Comparison of ENCODE assay signal across 28 mouse cellular contexts in the genomic region with DNA sequence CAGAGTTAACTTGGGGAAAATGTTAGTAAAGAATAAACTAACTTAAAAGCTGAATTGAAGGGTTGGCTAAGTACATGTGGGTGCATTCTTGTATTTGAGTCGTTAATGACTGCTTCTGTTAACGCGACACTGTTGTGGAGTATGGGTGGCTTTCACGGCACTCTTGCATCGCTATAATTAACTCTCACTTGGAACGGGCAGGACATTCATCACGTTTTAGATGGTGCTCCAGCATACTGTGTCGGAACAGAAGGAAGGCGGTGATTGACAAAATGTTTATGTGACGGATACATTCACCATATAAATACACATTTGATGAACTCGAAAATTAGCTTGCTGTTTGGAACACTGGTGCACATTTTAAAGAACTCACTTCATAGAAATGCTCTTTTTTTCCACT. TPM values are rescaled to one million over a fixed set of nuclear protein-coding genes. Genes with fewer than 3 reads are reported as not detected.
DNase-seq lines count a peak whose midpoint lies in the region; ATAC-seq and TF ChIP-seq lines count a peak whose summit lies in the region.
"Had no signal": no experiment of that assay in that cellular context is flagged by ENCODE, and none has a peak within 500 bp of the region (broad histone marks: within the 10 kb centered on the region; RNA-seq: fewer than 3 reads in every experiment).

No protein-coding gene starts in this region.

- no peaks in the 10 kb centered on the region for H3K36me3 ChIP-seq in forebrain, embryonic 15.5 days
- no peaks in the 10 kb centered on the region for H3K36me3 ChIP-seq in forebrain, embryonic 10.5 days (replicated peaks)
- H3K36me3 ChIP-seq in heart, postnatal 0 days (replicated peaks; ENCODE audit: control insufficient read depth, insufficient read depth, low read length) = no peaks in the 10 kb centered on the region
- H3K36me3 ChIP-seq in lung, embryonic 16.5 days (ENCODE audit: control insufficient read depth, insufficient read depth, low read length) = no peaks in the 10 kb centered on the region
- H3K36me3 ChIP-seq in forebrain, postnatal 0 days (ENCODE audit: insufficient read depth) = no peaks in the 10 kb centered on the region
- H3K36me3 ChIP-seq: embryonic facial prominence, embryonic 12.5 days; hindbrain, embryonic 10.5 days; intestine, embryonic 15.5 days; kidney, embryonic 15.5 days had no signal

- peak; percentile 69 for ATAC-seq in forebrain, embryonic 15.5 days (replicated peaks)
- no peak for ATAC-seq in heart, postnatal 0 days (ENCODE audit: insufficient read depth, low read depth)
- peak; percentile 67 for ATAC-seq in lung, embryonic 16.5 days (ENCODE audit: low read depth)
- peak; percentile 68 for ATAC-seq in forebrain, postnatal 0 days
- ATAC-seq: activated CD4-positive, CD25-positive, alpha-beta regulatory T cell, adult 4 months; intestine, embryonic 15.5 days; Patski had no signal

- intact Hi-C loops in heart, postnatal 36 days (cut with DNase I) = no loop called here

- no peak overlapping the region for H3K9ac ChIP-seq in forebrain, embryonic 15.5 days (replicated peaks)
- H3K9ac ChIP-seq in heart, postnatal 0 days (replicated peaks; ENCODE audit: low read depth, low read length) = no peak overlapping the region
- no peak overlapping the region for H3K9ac ChIP-seq in lung, embryonic 16.5 days (ENCODE audit: low read length)
- H3K9ac ChIP-seq in forebrain, postnatal 0 days = no peak overlapping the region
- H3K9ac ChIP-seq: embryonic facial prominence, embryonic 12.5 days; hindbrain, embryonic 14.5 days; intestine, embryonic 15.5 days; kidney, embryonic 15.5 days had no signal

- no peak overlapping the region for H3K27ac ChIP-seq in forebrain, embryonic 15.5 days (replicated peaks)
- no peak overlapping the region for H3K27ac ChIP-seq in forebrain, embryonic 10.5 days
- no peak overlapping the region for H3K27ac ChIP-seq in heart, postnatal 0 days (ENCODE audit: low read depth)
- H3K27ac ChIP-seq in lung, embryonic 16.5 days (ENCODE audit: low read length) = no peak overlapping the region
- H3K27ac ChIP-seq in forebrain, postnatal 0 days (ENCODE audit: low read depth, low read length) = no peak overlapping the region
- H3K27ac ChIP-seq: embryonic facial prominence, embryonic 12.5 days; hindbrain, embryonic 10.5 days; hindbrain, embryonic 14.5 days; intestine, embryonic 15.5 days; kidney, embryonic 15.5 days had no signal

- no peak for TF ChIP-seq EP300 in heart, postnatal 0 days (IDR thresholded peaks at IDR 0.05; ENCODE audit: low read depth)

- no peaks in the 10 kb centered on the region for H3K9me3 ChIP-seq in forebrain, embryonic 15.5 days
- H3K9me3 ChIP-seq in forebrain, embryonic 10.5 days = no peaks in the 10 kb centered on the region
- no peaks in the 10 kb centered on the region for H3K9me3 ChIP-seq in heart, postnatal 0 days (replicated peaks; ENCODE audit: control insufficient read depth, low read length)
- no peaks in the 10 kb centered on the region for H3K9me3 ChIP-seq in lung, embryonic 16.5 days (ENCODE audit: control insufficient read depth, low read length)
- no peaks in the 10 kb centered on the region for H3K9me3 ChIP-seq in forebrain, postnatal 0 days (ENCODE audit: low read length)
- H3K9me3 ChIP-seq: embryonic facial prominence, embryonic 12.5 days; hindbrain, embryonic 10.5 days; intestine, embryonic 15.5 days; kidney, embryonic 15.5 days had no signal

- 32% methylated on average over 11 of the region's 11 CpGs for WGBS in forebrain, embryonic 15.5 days
- WGBS in forebrain, embryonic 10.5 days = 86% methylated on average over 11 of the region's 11 CpGs
- 38% methylated on average over 11 of the region's 11 CpGs for WGBS in heart, postnatal 0 days
- 39% methylated on average over 11 of the region's 11 CpGs for WGBS in lung, embryonic 16.5 days
- WGBS in forebrain, postnatal 0 days = 30% methylated on average over 11 of the region's 11 CpGs

- no peaks in the 10 kb centered on the region for H3K27me3 ChIP-seq in forebrain, embryonic 15.5 days
- no peaks in the 10 kb centered on the region for H3K27me3 ChIP-seq in forebrain, embryonic 10.5 days (ENCODE audit: poor library complexity, severe bottlenecking)
- H3K27me3 ChIP-seq in heart, postnatal 0 days (ENCODE audit: control insufficient read depth, insufficient read depth, low read length) = no peaks in the 10 kb centered on the region
- no peaks in the 10 kb centered on the region for H3K27me3 ChIP-seq in lung, embryonic 16.5 days (ENCODE audit: control insufficient read depth, insufficient read depth, low read depth, low read length)
- no peaks in the 10 kb centered on the region for H3K27me3 ChIP-seq in forebrain, postnatal 0 days (ENCODE audit: insufficient read depth, low read length)
- H3K27me3 ChIP-seq: CH12.LX; embryonic facial prominence, embryonic 12.5 days; intestine, embryonic 15.5 days; kidney, embryonic 15.5 days had no signal

- H3K4me3 ChIP-seq in forebrain, embryonic 15.5 days = no peak overlapping the region
- no peak overlapping the region for H3K4me3 ChIP-seq in forebrain, embryonic 10.5 days
- H3K4me3 ChIP-seq in heart, postnatal 0 days (ENCODE audit: low read depth, low read length) = no peak overlapping the region
- no peak overlapping the region for H3K4me3 ChIP-seq in lung, embryonic 16.5 days (ENCODE audit: low read length)
- no peak overlapping the region for H3K4me3 ChIP-seq in forebrain, postnatal 0 days (ENCODE audit: low read depth, low read length)
- H3K4me3 ChIP-seq: embryonic facial prominence, embryonic 12.5 days; hindbrain, embryonic 10.5 days; intestine, embryonic 15.5 days; kidney, embryonic 15.5 days had no signal

- DNase-seq in forebrain, embryonic 10.5 days (ENCODE audit: extremely low spot score, low spot score) = no peak
- DNase-seq in heart, postnatal 0 days (ENCODE audit: low spot score) = peak; percentile 7
- DNase-seq in heart, postnatal 36 days = no peak
- no peak for DNase-seq in lung, postnatal 14 days
- peak; percentile 36 for DNase-seq in forebrain, postnatal 0 days
- no peak for DNase-seq in spleen, postnatal 10 days (ENCODE audit: low spot score in 2 of 2)
- DNase-seq: adrenal gland, postnatal 14 days; cerebellum, adult 11 months; cerebellum, adult 8-10 months; cerebellum, postnatal 14 days; embryo, embryonic 11 days; gastrocnemius, postnatal 10 days; heart, adult 18-20 months; kidney, adult 18-20 months had no signal

- TF ChIP-seq CTCF in heart, postnatal 0 days (IDR thresholded peaks at IDR 0.05; ENCODE audit: low read depth) = no peak
- TF ChIP-seq CTCF in forebrain, postnatal 0 days (IDR thresholded peaks at IDR 0.05; ENCODE audit: low read depth) = no peak

- H3K4me2 ChIP-seq in forebrain, embryonic 15.5 days (replicated peaks) = no peak overlapping the region
- peak overlapping the region; percentile 17; the same call in 1 of the 2 replicates for H3K4me2 ChIP-seq in heart, postnatal 0 days (ENCODE audit: low read depth, low read length)
- H3K4me2 ChIP-seq in lung, embryonic 16.5 days (ENCODE audit: low read depth, low read length) = 0 out of 2 replicates have a peak overlapping the region, but pooled peaks have one; percentile 6
- H3K4me2 ChIP-seq in forebrain, postnatal 0 days (ENCODE audit: low read depth) = 0 out of 2 replicates have a peak overlapping the region, but pooled peaks have one; percentile 3
- H3K4me2 ChIP-seq: embryonic facial prominence, embryonic 12.5 days; hindbrain, embryonic 14.5 days; intestine, embryonic 15.5 days; kidney, embryonic 15.5 days had no signal

- H3K4me1 ChIP-seq in forebrain, embryonic 15.5 days = no peaks in the 10 kb centered on the region
- H3K4me1 ChIP-seq in forebrain, embryonic 10.5 days = no peaks in the 10 kb centered on the region
- no peaks in the 10 kb centered on the region for H3K4me1 ChIP-seq in heart, postnatal 0 days (ENCODE audit: control insufficient read depth, insufficient read depth)
- H3K4me1 ChIP-seq in lung, embryonic 16.5 days (replicated peaks; ENCODE audit: control insufficient read depth, insufficient read depth, low read length) = no peaks in the 10 kb centered on the region
- H3K4me1 ChIP-seq in forebrain, postnatal 0 days (ENCODE audit: insufficient read depth) = no peaks in the 10 kb centered on the region
- H3K4me1 ChIP-seq: embryonic facial prominence, embryonic 12.5 days; hindbrain, embryonic 10.5 days; intestine, embryonic 15.5 days; kidney, embryonic 15.5 days had no signal

RNA-seq across cellular contexts. Expression of a gene that starts 29.0 kb away (rescaled TPM):
- 0.55 TPM in 1 of 2 replicates, not detected in the other for polyA plus RNA-seq in forebrain, embryonic 15.5 days (2015; fragmentation: Nextera tagmentation; extraction: Ambion mirVana)
- not detected in 2 replicates for polyA plus RNA-seq in forebrain, embryonic 10.5 days (2016; fragmentation: Nextera tagmentation; extraction: Ambion mirVana)
- not detected in 2 replicates for total RNA-seq in heart, postnatal 0 days (2014; rRNA removed; ENCODE audit: low replicate concordance)
- polyA plus RNA-seq in heart, postnatal 0 days (2015; fragmentation: Nextera tagmentation; extraction: Ambion mirVana) = not detected in 2 replicates
- not detected for total RNA-seq in heart, postnatal 36 days (2021)
- polyA plus RNA-seq in lung, embryonic 16.5 days (2015; fragmentation: Nextera tagmentation; extraction: Ambion mirVana) = not detected in 2 replicates
- total RNA-seq in forebrain, postnatal 0 days (2014; rRNA removed) = 0.08 TPM in 1 of 2 replicates, not detected in the other
- 0.06 TPM in 1 of 2 replicates, not detected in the other for polyA plus RNA-seq in forebrain, postnatal 0 days (2015; fragmentation: Nextera tagmentation; extraction: Ambion mirVana)
- total RNA-seq: adrenal gland, adult 18-20 months; adrenal gland, postnatal 14 days; CH12.LX; common myeloid progenitor, adult 5-6 weeks; gastrocnemius, postnatal 10 days; gastrocnemius, postnatal 4 days; heart, adult 18-20 months had no signal
- polyA plus RNA-seq: activated CD4-positive, CD25-positive, alpha-beta regulatory T cell, adult 4 months; embryonic facial prominence, embryonic 12.5 days; heart, embryonic 14.5 days; hindbrain, embryonic 10.5 days; hindbrain, embryonic 14.5 days; intestine, embryonic 15.5 days; kidney, embryonic 15.5 days; Patski had no signal

Comparison
In these comparisons a context has a peak if more than half of its experiments do, and no peak if none do; other contexts are left out.
1. DNase-seq: peak in heart, postnatal 0 days (single experiment) and forebrain, postnatal 0 days (single experiment); none in forebrain, embryonic 10.5 days (single experiment), heart, postnatal 36 days (0 of 2), lung, postnatal 14 days (single experiment) and spleen, postnatal 10 days (0 of 2).